Mouse (Mus musculus): ENCODE data around the gene Olfr829.
"Not testable (repeated sequence)": the region's sequence is repeated elsewhere in the genome, so short reads cannot be mapped to it uniquely, and the experiment has no call there.

Olfr829 gene

DNA sequence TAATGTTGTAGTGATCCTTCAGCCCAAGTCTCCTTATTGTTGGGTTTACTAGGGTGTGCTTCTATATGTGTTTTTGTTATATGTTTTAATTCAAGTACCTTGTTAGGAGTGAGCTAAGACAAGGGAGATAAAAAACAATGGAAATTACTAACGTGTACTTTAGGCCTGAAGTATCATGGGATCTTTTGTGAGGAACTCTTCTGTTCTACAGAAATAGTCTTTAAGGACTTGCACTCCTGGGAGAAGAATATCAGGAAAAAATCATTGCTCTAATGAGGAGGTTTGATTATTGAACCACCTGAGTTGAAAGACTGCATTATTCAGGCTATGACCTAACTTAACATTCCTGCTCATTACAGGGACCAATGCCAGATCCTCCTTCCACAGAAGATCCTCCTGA lies at the start of gene Olfr829:
Olfr829 (plus strand) TSS at position 301 of the 400 bp plus-strand sequence.
- no peak for DNase-seq (ENCODE audit: low spot score in 2 of 2)

DNA sequence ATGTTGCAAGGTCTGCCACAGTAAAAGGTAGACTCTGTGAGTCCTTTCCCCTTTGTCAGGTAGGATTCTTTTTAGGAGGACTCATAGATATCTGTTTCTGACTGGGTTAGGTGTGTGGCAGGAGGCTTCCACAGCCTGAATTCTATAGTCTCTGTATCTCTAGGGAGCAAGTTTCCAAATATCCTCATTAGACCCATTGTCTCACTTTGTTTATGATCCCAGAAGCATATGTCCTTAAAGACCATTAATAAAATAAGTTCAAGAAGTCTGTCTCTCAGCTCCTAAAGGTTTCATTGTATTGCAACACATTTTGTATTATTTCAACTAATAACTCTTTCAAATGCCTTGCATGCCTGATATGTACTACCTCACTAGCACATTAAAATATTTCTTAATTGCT lies 35.3 kb upstream of the Olfr829 start, which contains the start of gene Olfr828:
Olfr828 (minus strand) TSS at position 101 of the 400 bp plus-strand sequence.
- DNase-seq (ENCODE audit: low spot score in 2 of 2) = no peak

DNA sequence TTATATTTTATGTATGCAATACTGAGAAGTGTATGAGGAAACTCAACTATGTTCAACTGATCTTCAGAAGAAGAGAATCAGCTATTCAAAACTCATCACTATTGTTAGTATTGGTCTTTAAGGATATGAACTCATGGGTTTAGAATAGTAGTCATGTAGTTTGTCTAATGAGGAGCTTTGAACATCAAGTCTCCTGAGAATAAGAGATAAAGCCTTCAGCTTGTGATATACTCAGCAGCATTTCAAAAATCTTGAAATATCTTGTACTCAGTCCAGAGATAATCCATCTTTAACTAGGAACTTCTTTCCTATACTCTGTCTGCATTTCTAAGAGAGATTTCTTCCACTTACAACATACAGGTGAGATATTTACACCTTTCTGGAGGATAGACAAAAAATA lies 19.7 kb downstream of the Olfr829 start, which contains the start of gene Olfr830:
Olfr830 (plus strand) TSS at position 301 of the 400 bp plus-strand sequence.
- no peak for DNase-seq (ENCODE audit: low spot score in 2 of 2)

DNA sequence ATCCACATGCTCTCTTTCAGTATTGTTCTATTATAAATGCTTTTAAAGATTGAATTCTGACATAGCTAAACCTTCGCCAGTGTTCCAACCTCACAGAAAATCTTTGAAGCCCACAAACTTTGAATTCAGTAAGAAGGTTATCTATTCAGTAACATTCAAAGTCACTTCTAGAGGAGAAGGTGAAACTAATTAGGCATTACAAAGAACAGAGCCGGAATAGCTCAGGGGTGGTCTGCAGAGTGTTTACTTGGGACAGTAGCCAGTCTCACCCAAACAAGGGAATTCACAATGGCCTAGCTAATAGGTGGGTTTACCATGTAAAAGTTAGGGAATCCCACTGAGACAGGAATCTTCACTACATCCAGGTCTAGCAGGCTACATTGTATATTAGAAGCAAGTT lies 53.0 kb downstream of the Olfr829 start:
- DNase-seq (ENCODE audit: low spot score in 2 of 2) = not testable (repeated sequence)
